Mouse (Mus musculus) megakaryocyte, embryonic 14.5 days (primary cell): ENCODE results near the gene Coq9.

Source experiments
- FLI1 ChIP-seq: IDR thresholded peaks from 2 replicates; pipeline ENCODE4 v1.6.1; 2012; ENCODE audit warnings: low read length, inconsistent platforms, mixed read lengths
- GATA1 ChIP-seq: IDR thresholded peaks from 3 replicates; pipeline ENCODE4 v1.6.1; 2012; ENCODE audit warnings: mixed read lengths, low read length, inconsistent platforms, borderline replicate concordance

- no peak for TF ChIP-seq FLI1
- no peak for TF ChIP-seq GATA1
These were observed 17.6 kb upstream of the Coq9 start for GRCm38 (mm10) chr8:94820553-94820952.
